Mouse (Mus musculus) erythroblast, embryonic 14.5 days (primary cell): ENCODE measurements around the gene Hoxc4.

Experiments
- GATA1 ChIP-seq: IDR thresholded peaks from 2 replicates; pipeline ENCODE4 v1.6.1; 2012; ENCODE audit warnings: low read length, inconsistent platforms, mixed read lengths
- TAL1 ChIP-seq: IDR thresholded peaks from 3 replicates; pipeline ENCODE4 v1.6.1; 2012; ENCODE audit warnings: low read length, inconsistent platforms, mixed read lengths

GRCm38 (mm10) chr15:103018636-103019035 lies at the start of gene Hoxc4:
- TF ChIP-seq GATA1 (no peak), TAL1 (no peak)
